Mouse (Mus musculus) midbrain, embryonic 11.5 days (tissue): ENCODE data around the gene Pklr. TPM values are rescaled to one million over a fixed set of nuclear protein-coding genes. Genes with fewer than 3 reads are reported as not detected.
A peak's percentile ranks its signal among the peaks of the same experiment; 100 is the strongest.
"Not testable (repeated sequence)": the region's sequence is repeated elsewhere in the genome, so short reads cannot be mapped to it uniquely, and the experiment has no call there.

Source experiments
- ATAC-seq: fragments of 200-750 bp; cut with Nextera tagmentation; 2 replicates; pipeline ENCODE4 v1.8.0; 2017; ENCODE audit warnings: moderate TSS enrichment, moderate library complexity; ENCODE audit not compliant: low FRiP score
- DNase-seq: peaks from one replicate; pipeline ENCODE4 v3.0.0; 2015; ENCODE audit warnings: low spot score; ENCODE audit errors: missing footprints
- H3K27ac ChIP-seq: fragments of 300-500 bp; sonication (generic); 2 replicates; pipeline ENCODE4 v1.5.1; 2014; ENCODE audit warnings: low read depth, low read length
- H3K27me3 ChIP-seq: fragments of 300-500 bp; sonication (generic); 2 replicates; pipeline ENCODE4 v1.6.1; 2014; ENCODE audit warnings: mild to moderate bottlenecking, low read length, moderate library complexity, mixed read lengths; ENCODE audit not compliant: control insufficient read depth, insufficient read depth
- H3K36me3 ChIP-seq: fragments of 300-500 bp; sonication (generic); 2 replicates; pipeline ENCODE4 v1.6.1; 2014; ENCODE audit warnings: mild to moderate bottlenecking, low read length, moderate library complexity, mixed read lengths; ENCODE audit not compliant: control insufficient read depth, insufficient read depth
- H3K4me1 ChIP-seq: fragments of 300-500 bp; sonication (generic); 2 replicates; pipeline ENCODE4 v1.6.1; 2014; ENCODE audit warnings: low read length; ENCODE audit not compliant: control insufficient read depth, insufficient read depth
- H3K4me2 ChIP-seq: fragments of 300-500 bp; sonication (generic); 2 replicates; pipeline ENCODE4 v1.6.1; 2014; ENCODE audit warnings: mild to moderate bottlenecking, moderate library complexity
- H3K4me3 ChIP-seq: fragments of 300-500 bp; sonication (generic); 2 replicates; pipeline ENCODE4 v1.5.1; 2014; ENCODE audit warnings: low read depth, low read length
- H3K9ac ChIP-seq: fragments of 300-500 bp; sonication (generic); 2 replicates; pipeline ENCODE4 v1.6.1; 2014; ENCODE audit warnings: low read length
- H3K9me3 ChIP-seq: fragments of 300-500 bp; sonication (generic); 2 replicates; pipeline ENCODE4 v1.6.1; 2016; ENCODE audit warnings: low read length; ENCODE audit not compliant: control insufficient read depth
- WGBS: fragments of 180-500 bp; shearing (Covaris S2); extraction: QIAGEN DNeasy Blood & Tissue Kit; methylation state at CpG from one replicate; pipeline ENCODE4 v1.1.7; 2014; 5-methylcytosine and 5-hydroxymethylcytosine counted together
- polyA plus RNA-seq: library from polyadenylated mRNA; unstranded; fragments of >200 nt; fragmentation: Nextera tagmentation; extraction: Ambion mirVana; gene quantifications from 2 replicates; pipeline ENCODE4 v1.2.1, GENCODE M21; 2014

Pklr gene
- polyA plus RNA-seq, 1 experiment from 2014 or later: 1.7 TPM

DNA sequence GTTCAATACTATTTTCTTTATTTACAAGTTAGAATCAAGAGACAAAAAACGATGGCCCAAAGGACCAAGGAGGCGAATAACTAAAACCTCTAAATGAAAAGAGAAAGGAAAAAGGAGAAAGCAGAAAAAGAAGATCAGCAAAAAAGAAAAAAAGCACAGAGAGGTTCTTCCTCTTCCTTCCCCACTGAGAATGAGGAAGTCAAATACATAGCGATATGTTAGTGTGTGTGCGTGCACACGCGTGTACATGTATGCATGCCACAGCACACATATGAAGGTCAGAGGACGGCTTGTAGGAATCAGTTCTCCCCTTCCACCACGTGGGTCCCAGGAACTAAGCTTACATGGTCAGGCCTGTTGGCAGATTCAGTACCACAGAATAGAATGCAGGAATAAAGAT, 21.0 kb downstream of the Pklr start:
- 90% methylated on average over 8 of the region's 8 CpGs for WGBS
- H3K4me3 ChIP-seq: no peak overlapping the region
- H3K4me2 ChIP-seq: no peak overlapping the region
- DNase-seq (no peak), ATAC-seq (no peak)
- no peak overlapping the region for H3K9ac ChIP-seq
- no peaks in the 10 kb centered on the region for H3K27me3 ChIP-seq
- H3K27ac ChIP-seq: no peak overlapping the region
- H3K9me3 ChIP-seq: no peaks in the 10 kb centered on the region
- no peaks in the 10 kb centered on the region for H3K36me3 ChIP-seq
- H3K4me1 ChIP-seq: peaks cover 4% of the 10 kb centered on the region; the same call in 1 of the 2 replicates

DNA sequence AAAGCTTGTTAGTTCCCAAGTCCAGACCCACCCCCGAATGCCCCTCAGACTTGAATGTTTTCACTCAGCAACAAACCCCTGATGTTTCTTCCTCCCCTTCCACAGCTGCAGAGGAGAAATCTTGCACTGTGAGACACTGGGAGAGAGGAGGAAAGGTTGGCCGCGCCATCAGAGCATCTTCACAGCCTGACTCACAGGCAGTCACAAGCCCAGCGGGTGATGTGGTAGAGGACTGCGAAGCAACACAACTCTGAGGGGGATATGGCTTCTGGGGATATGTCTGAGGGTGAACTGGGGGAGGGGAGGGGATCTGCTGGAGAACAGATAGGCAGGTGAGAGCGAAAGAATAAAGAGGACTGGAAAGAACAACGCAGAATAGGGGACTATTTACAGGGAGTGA, 22.7 kb downstream of the Pklr start:
- Histone ChIP-seq H3K27me3 (no peaks in the 10 kb centered on the region), H3K4me1 (peaks cover 4% of the 10 kb centered on the region; the same call in 1 of the 2 replicates), H3K4me2 (peak overlapping the region; percentile 98), H3K36me3 (no peaks in the 10 kb centered on the region), H3K4me3 (peak overlapping the region; percentile 72), H3K9ac (no peak overlapping the region; the same call in 1 of the 2 replicates), H3K27ac (no peak overlapping the region), H3K9me3 (no peaks in the 10 kb centered on the region)
- WGBS: 22% methylated on average over 7 of the region's 7 CpGs
- no peak for DNase-seq
- ATAC-seq: no peak

DNA sequence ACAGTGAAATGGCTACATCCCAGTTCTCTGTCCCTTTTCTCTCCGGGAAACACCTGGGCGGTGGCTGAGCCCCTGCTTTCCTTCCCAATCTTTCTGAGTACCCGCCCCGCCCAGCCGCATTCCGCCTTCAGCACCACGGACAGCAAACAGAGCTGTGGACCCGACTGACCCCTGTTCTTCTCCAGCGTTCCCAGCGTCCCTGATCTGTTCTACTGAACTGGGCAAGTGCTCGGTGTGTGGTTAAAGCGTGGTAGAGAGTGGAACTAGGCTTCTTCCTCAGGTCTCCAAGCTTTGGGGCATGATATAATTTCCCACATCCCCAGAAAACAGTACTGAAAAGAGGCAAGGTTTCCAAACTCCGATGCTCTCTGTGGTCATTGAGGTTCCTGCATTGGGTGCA, 23.3 kb downstream of the Pklr start:
- Histone ChIP-seq H3K4me3 (peak overlapping the region; percentile 72), H3K4me2 (peak overlapping the region; percentile 98), H3K27me3 (no peaks in the 10 kb centered on the region), H3K36me3 (no peaks in the 10 kb centered on the region), H3K9ac (peak overlapping the region; percentile 71), H3K4me1 (peaks cover 7% of the 10 kb centered on the region; the same call in 1 of the 2 replicates), H3K9me3 (no peaks in the 10 kb centered on the region), H3K27ac (no peak overlapping the region)
- DNase-seq: peak; percentile 94
- under 1% methylated on average over 13 of the region's 13 CpGs for WGBS
- no peak for ATAC-seq

DNA sequence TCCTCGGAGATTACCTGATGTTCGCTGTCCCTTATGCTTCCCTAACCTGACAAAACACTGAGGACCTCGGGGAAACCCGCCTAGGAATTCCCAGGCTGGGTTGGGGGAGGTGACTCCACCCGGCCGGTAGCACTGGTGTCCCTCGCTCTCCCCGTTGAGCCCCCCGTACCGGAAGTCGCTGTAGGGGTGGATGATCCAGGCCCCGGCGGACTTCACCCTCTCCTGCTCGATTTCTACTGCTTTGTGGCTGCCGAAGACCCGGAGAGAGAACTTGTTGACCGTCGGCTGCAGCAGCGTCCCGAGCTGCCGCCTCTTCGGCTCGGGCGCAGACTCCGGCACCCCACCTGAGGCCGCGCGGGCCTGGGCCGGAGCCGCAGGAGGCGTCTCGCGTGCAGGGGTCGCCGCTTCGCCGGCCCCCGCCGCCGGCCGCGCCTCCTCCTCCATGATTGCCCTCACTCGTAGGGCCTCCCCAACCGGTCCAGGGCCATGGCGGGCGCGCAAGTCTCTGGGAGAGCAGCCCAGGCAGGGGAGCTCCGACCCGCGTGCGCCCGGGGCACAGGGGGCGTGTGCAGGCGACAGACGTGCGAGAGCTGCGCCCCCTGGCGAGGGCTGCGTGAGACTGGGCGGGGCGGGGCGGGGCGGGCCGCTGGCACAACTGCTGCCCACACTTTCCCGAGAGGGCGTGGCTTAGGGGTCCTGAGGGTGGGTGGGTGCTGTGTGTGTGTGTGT, 23.8 kb downstream of the Pklr start, which contains the start of gene Hcn3:
TSS of gene Hcn3 (minus strand) at position 581 of the 729 bp plus-strand sequence.
- 1% methylated on average over 58 of the region's 66 CpGs for WGBS
- Histone ChIP-seq H3K36me3 (no peaks in the 10 kb centered on the region), H3K27ac (no peak within 1 kb of the TSS), H3K9ac (peak within 1 kb of the TSS; percentile 71), H3K4me1 (peaks cover 7% of the 10 kb centered on the region; the same call in 1 of the 2 replicates), H3K4me3 (peak within 1 kb of the TSS; percentile 72), H3K4me2 (peak within 1 kb of the TSS; percentile 98), H3K27me3 (no peaks in the 10 kb centered on the region), H3K9me3 (no peaks in the 10 kb centered on the region)
- ATAC-seq: peak; percentile 81
- peak; percentile 96 for DNase-seq

DNA sequence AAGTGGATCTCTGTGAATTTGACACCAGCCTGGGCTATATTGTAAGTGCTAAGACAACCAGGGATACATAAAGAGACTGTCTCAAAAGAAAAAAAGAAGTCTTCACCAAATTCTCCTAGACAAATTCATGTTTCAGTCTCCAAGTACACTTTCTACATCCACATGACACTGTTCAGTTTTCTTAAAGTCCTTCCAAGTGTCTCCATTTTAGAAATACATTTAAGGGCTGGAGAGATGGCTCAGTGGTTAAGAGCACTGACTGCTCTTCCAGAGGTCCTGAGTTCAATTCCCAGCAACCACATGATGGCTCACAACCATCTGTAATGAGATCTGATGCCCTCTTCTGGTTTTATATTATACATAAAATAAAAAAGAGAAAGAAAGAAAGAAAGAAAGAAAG, 25.3 kb downstream of the Pklr start:
- not testable (repeated sequence) for H3K4me2 ChIP-seq, H3K9me3 ChIP-seq, ATAC-seq, DNase-seq, H3K27me3 ChIP-seq, H3K36me3 ChIP-seq, H3K4me3 ChIP-seq, H3K27ac ChIP-seq, H3K9ac ChIP-seq
- peaks cover 17% of the 10 kb centered on the region for H3K4me1 ChIP-seq

DNA sequence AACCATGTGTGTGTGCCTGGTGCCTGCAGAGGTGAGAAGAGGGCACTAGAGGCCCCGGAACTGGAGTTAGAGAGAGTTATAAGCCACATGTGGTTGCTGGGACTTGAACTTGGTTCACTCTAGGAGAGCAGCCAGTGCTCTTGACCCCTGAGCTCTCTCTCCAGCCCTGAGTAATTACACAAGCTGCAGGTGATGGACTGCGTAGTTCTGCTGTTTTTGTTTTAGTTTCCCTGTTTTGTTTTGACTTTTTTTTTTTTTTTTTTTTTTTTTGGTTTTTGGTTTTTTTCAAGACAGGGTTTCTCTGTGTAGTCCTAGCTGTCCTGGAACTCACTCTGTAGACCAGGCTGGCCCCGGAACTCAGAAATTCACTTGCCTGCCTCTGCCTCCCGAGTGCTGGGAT, 25.8 kb downstream of the Pklr start:
- H3K27ac ChIP-seq: no peak overlapping the region
- no peaks in the 10 kb centered on the region for H3K9me3 ChIP-seq
- ATAC-seq (no peak), DNase-seq (no peak)
- H3K9ac ChIP-seq: no peak overlapping the region
- 74% methylated on average over 4 of the region's 4 CpGs for WGBS
- no peak overlapping the region for H3K4me3 ChIP-seq
- H3K4me1 ChIP-seq: peaks cover 18% of the 10 kb centered on the region
- H3K4me2 ChIP-seq: no peak overlapping the region
- H3K36me3 ChIP-seq: no peaks in the 10 kb centered on the region; the same call in 1 of the 2 replicates
- no peaks in the 10 kb centered on the region for H3K27me3 ChIP-seq

DNA sequence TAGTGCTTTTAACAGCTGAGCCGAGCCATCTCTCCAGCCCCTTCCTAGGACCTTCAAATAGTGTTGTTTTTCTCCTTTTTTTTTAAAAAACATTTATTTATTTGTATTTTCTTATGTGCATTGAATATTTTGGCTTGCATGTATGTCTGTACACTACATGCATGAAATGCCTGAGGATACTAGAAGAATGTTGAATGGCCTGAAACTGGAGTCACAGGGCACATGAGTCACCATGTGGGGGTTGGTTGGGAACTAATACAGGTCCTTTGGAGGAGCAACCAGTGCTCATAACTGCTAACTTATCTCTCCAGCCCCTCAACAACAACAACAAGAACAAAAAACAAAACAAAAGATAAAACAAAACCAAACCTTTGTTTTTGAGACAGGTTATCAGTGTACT, 27.2 kb downstream of the Pklr start:
- 84% methylated on average over 1 of the region's 1 CpGs for WGBS
- H3K4me3 ChIP-seq: no peak overlapping the region
- H3K36me3 ChIP-seq: peaks cover 3% of the 10 kb centered on the region; the same call in 1 of the 2 replicates
- H3K27ac ChIP-seq: no peak overlapping the region
- H3K9me3 ChIP-seq: no peaks in the 10 kb centered on the region
- H3K4me1 ChIP-seq: peaks cover 16% of the 10 kb centered on the region
- no peak for ATAC-seq
- no peak overlapping the region for H3K9ac ChIP-seq
- DNase-seq: no peak
- no peak overlapping the region for H3K4me2 ChIP-seq
- no peaks in the 10 kb centered on the region for H3K27me3 ChIP-seq

DNA sequence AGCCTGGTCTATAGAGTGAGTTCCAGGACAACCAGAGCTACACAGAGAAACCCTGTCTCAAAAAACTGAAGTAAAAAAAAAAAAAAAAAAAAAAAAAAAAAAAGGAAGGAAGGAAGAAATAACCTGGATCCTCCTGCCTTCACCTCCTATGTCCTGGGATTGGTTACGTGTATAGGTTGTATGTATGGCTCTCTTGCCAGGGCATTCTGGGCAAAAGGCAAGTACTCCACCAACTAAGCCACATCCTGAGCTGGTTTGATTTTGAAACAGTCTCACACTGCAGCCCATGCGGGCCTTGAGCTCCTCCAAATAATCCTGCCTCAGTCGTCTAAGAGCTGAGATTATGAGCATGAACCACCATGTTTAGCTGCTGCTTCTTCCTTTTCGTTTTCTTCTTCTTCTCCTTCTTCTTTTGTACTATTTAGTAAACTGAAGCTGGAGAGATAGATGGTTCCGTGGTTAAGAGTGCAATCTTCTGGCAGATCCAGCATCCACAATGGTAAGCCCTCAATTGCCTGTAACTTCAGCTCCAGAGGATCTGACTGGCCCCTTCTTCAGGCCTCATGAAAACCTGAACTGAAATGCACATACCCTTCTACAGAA, 27.8 kb downstream of the Pklr start:
- H3K36me3 ChIP-seq: peaks cover 9% of the 10 kb centered on the region
- H3K4me1 ChIP-seq: peaks cover 14% of the 10 kb centered on the region
- no peak overlapping the region for H3K4me3 ChIP-seq
- no peaks in the 10 kb centered on the region for H3K27me3 ChIP-seq
- H3K9me3 ChIP-seq: no peaks in the 10 kb centered on the region
- WGBS: 70% methylated on average over 5 of the region's 5 CpGs
- no peak overlapping the region for H3K27ac ChIP-seq
- no peak for DNase-seq
- peak overlapping the region; percentile 93; the same call in 1 of the 2 replicates for H3K9ac ChIP-seq
- no peak for ATAC-seq
- H3K4me2 ChIP-seq: peak overlapping the region; percentile 58
